Mouse (Mus musculus) cerebellum, adult 2 months (tissue): ENCODE measurements around the gene Guk1. TPM values are rescaled to one million over a fixed set of nuclear protein-coding genes. Genes with fewer than 3 reads are reported as not detected.

Source experiments
- DNase-seq, 2 experiments: peaks; one replicate each; pipeline ENCODE4 v3.0.0; 2021
- H3K27ac ChIP-seq: fragments of 200-500 bp; 2 replicates; pipeline ENCODE4 v1.5.1; 2012; ENCODE audit warnings: low read length, control low read depth, inconsistent platforms; ENCODE audit not compliant: insufficient read depth
- H3K27me3 ChIP-seq: fragments of 200-500 bp; 2 replicates; pipeline ENCODE4 v1.6.1; 2012; ENCODE audit warnings: inconsistent platforms, mild to moderate bottlenecking, low read length, moderate library complexity; ENCODE audit not compliant: control insufficient read depth, insufficient read depth
- H3K4me1 ChIP-seq: fragments of 200-500 bp; 2 replicates; pipeline ENCODE4 v1.6.1; 2011; ENCODE audit warnings: low read length; ENCODE audit not compliant: control insufficient read depth, insufficient read depth
- H3K4me3 ChIP-seq: fragments of 200-500 bp; replicated peaks from 2 replicates; pipeline ENCODE3; 2011; ENCODE audit warnings: mild to moderate bottlenecking, low read depth, low read length, control low read depth; ENCODE audit not compliant: insufficient read depth
- CTCF ChIP-seq: fragments of 200-500 bp; IDR thresholded peaks from 2 replicates; pipeline ENCODE4 v1.5.1; 2011; ENCODE audit warnings: low read depth, mild to moderate bottlenecking, control low read depth, low read length, moderate library complexity, borderline replicate concordance; ENCODE audit not compliant: insufficient read depth
- POLR2A ChIP-seq: fragments of 200-500 bp; IDR thresholded peaks from 2 replicates; pipeline ENCODE4 v1.6.1; 2011; ENCODE audit warnings: low read length, control low read depth, borderline replicate concordance; ENCODE audit not compliant: insufficient read depth
- WGBS: fragments of 180-500 bp; shearing (Covaris S2); methylation state at CpG from one replicate; pipeline ENCODE4 v1.1.7; 2018; 5-methylcytosine and 5-hydroxymethylcytosine counted together
- polyA plus RNA-seq: library from polyadenylated mRNA; depleted of rRNA; stranded (reverse); fragments of >200 nt; gene quantifications from 2 replicates; pipeline ENCODE4 v1.2.3, GENCODE M21; 2012

Guk1 gene
- polyA plus RNA-seq, 1 experiment, result 235 TPM

DNA sequence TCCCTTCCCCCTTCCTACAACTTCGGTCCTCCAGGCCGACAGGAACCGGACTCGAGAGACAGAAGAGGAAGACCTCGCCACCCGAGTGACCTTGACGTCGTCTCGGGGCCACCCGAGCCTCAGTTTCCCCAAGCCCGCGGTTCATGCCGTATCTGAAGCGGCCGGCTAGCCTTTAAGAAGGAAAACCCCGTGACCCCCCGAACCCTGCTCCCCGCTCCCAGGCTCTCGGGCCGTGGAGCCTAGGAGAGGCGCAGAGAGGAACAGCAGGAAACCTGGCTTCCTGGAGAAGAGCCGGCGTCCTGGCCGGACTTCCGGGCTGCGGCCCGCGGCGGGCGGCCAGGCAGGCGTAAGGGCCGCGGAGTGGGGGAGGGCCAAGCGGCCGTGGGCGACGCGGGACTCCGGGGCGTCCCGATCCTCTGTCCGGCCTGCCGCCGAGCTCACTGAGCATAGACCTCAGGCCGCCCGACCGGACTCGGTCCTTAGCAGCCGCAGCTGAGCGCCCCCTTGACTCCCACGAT lies 35.7 kb upstream of the Guk1 start:
- under 1% methylated on average over 51 of the region's 51 CpGs for WGBS
- Histone ChIP-seq H3K4me3 (peak overlapping the region; percentile 75), H3K27ac (peak overlapping the region; percentile 88), H3K4me1 (peaks cover 13% of the 10 kb centered on the region), H3K27me3 (no peaks in the 10 kb centered on the region)
- DNase-seq, result no peak
- TF ChIP-seq CTCF, result no peak
- no peak for TF ChIP-seq POLR2A

DNA sequence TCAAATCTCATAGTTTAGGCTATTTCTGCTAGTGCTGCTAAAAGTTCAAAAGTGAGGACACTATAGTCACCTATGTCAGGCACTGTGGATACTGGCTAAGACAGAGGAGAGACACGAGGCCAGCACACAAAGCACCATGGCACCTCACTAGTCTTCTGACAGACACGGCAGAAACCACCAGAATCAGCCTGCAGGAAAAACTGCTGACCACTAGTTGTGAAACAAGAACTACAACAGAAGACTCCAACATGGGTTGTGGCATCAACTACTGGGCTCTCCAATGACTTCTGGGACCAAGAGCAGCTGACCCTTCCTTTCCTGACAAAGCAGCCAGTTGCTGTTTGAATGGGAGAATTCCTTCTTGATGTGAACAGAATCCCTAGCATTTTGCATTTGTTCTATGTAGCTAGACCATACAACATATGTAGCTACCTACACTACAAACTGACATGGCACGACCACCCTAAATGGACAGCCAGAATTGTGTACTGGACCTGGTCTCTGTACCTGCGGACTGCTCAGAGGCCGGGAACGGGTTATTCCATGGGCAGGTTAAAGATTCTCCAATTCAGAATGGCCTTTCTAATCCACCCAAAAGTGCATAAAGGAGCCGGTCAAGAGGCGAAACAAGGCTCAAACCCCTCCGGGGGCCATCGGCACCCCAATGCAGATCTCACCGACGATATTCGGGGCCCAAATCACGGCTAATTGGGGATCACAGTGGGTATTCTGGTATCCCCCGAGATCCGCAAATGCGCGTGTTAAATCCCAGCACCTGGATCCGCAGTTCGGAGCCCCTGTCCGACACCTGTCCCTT lies 35.0 kb upstream of the Guk1 start:
- 1% methylated on average over 21 of the region's 21 CpGs for WGBS
- H3K4me1 ChIP-seq, result peaks cover 13% of the 10 kb centered on the region
- TF ChIP-seq CTCF, result no peak
- no peak for TF ChIP-seq POLR2A
- no peaks in the 10 kb centered on the region for H3K27me3 ChIP-seq
- H3K27ac ChIP-seq, result peak overlapping the region; percentile 88
- no peak for DNase-seq
- peak overlapping the region; percentile 75 for H3K4me3 ChIP-seq

DNA sequence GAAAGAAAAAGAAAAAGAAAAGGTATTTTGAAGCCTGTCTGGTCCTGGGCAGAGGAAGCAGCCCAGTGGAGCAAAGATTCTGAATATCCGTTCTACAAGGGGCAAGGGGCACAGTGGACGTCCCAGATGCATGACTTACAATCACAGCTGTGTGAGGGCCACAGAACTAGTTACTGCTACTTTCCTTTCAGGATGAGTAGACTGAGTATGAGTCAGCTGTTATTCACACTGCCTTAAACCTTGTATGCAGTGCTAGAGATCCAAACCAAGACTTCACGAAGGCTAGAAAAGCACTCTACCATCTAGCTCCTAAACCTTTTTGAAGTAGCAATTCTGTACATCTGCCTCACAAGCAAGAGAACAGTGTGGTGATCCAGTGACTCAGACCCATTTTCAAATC lies 34.2 kb upstream of the Guk1 start:
- no peak for DNase-seq
- TF ChIP-seq CTCF (no peak), POLR2A (no peak)
- WGBS, result 38% methylated on average over 3 of the region's 3 CpGs
- peak overlapping the region; percentile 75 for H3K4me3 ChIP-seq
- no peaks in the 10 kb centered on the region for H3K27me3 ChIP-seq
- peaks cover 13% of the 10 kb centered on the region for H3K4me1 ChIP-seq
- H3K27ac ChIP-seq, result no peak overlapping the region

DNA sequence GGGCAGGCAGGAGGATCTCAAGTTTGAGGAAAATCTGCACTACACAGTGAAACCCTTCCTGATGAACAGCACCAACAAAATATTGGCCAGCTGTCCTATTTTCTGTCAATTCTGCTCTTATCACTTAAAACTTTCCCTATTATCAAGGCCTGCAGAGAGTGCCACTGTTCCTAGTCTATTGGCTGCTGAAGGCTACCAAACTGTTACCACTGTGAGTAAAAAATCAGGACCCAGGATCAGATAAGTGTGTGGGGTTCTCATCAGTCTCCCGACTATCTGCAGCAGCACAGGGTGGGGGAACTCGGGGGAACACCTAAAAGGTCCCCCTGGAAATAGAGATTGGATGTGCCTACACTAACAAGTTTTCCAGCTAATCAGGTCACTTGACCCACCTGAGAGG lies 33.2 kb upstream of the Guk1 start:
- DNase-seq, result no peak
- H3K4me1 ChIP-seq, result peaks cover 13% of the 10 kb centered on the region
- no peak for TF ChIP-seq POLR2A
- TF ChIP-seq CTCF, result no peak
- no peaks in the 10 kb centered on the region for H3K27me3 ChIP-seq
- H3K4me3 ChIP-seq, result no peak overlapping the region
- H3K27ac ChIP-seq, result no peak overlapping the region
- 44% methylated on average over 2 of the region's 2 CpGs for whole genome bisulfite sequencing

DNA sequence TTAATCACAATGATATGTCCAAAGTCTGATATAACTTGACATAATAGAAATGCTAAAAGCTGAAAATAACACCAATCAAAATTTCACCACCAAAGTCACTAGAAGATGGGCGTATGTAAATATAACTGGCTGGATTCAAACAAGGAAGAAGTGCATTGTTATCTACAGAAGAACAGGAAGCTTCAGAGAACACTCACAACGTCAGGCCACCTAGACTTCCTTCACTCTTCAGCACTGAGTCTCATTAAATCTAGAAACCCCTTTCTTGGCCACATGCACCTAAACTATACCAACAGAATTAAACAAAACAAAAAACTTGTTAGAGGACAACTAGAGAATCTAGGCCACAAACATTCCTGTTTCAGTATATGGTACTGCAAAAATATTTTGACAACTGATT lies 32.5 kb upstream of the Guk1 start:
- peaks cover 13% of the 10 kb centered on the region for H3K4me1 ChIP-seq
- TF ChIP-seq CTCF, result no peak
- no peak for TF ChIP-seq POLR2A
- H3K27me3 ChIP-seq, result no peaks in the 10 kb centered on the region
- no peak for DNase-seq
- WGBS, result 43% methylated on average over 2 of the region's 2 CpGs
- no peak overlapping the region for H3K4me3 ChIP-seq
- no peak overlapping the region for H3K27ac ChIP-seq

DNA sequence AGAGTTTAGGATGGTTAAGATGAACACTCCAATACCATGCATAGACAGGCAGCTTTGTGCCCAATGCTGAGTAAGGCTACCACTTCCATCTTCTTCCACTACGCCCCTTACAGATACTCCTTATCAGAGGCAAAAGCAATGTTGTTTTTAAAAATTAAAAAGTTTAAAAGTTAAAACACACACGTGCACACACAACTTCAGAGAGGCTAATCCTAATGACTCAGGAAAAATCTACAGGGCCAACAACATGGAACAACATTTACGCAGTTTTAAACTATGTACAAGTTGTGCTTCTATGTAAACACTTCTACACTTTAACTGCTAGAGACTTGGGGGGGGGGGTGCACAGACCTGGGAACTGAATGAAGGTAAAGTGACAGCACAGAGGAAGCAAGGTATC lies 32.0 kb upstream of the Guk1 start:
- WGBS, result 93% methylated on average over 3 of the region's 3 CpGs

DNA sequence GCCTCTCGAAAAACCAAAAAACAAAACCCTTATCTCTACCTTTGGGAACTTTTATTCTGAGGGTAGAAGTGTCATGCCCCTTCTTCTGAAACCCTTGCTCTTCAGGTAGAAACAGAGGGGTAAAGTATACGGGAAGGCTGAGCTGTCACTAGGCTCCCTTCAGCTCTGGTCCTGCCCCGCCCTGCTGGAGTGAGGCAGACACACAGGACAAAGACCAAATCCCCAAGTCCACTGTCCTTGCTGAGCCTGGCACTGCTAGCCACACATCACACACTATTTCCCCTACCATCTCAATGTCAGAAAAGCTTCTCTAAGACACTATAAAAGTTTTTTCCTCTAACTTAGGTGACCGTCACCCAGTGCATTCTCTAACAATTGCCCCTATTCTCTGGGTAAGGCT lies 30.3 kb upstream of the Guk1 start:
- TF ChIP-seq CTCF (no peak), POLR2A (no peak)
- Histone ChIP-seq H3K4me1 (peaks cover 7% of the 10 kb centered on the region), H3K27ac (no peak overlapping the region), H3K4me3 (no peak overlapping the region), H3K27me3 (no peaks in the 10 kb centered on the region)
- DNase-seq, result no peak
- 73% methylated on average over 4 of the region's 4 CpGs for WGBS

More for the DNA sequence above, 32.0 kb upstream of the Guk1 start:
- H3K4me3 ChIP-seq, result no peak overlapping the region
- peaks cover 13% of the 10 kb centered on the region for H3K4me1 ChIP-seq
- DNase-seq, result no peak
- no peak overlapping the region for H3K27ac ChIP-seq
- no peaks in the 10 kb centered on the region for H3K27me3 ChIP-seq
- TF ChIP-seq CTCF (no peak), POLR2A (no peak)

DNA sequence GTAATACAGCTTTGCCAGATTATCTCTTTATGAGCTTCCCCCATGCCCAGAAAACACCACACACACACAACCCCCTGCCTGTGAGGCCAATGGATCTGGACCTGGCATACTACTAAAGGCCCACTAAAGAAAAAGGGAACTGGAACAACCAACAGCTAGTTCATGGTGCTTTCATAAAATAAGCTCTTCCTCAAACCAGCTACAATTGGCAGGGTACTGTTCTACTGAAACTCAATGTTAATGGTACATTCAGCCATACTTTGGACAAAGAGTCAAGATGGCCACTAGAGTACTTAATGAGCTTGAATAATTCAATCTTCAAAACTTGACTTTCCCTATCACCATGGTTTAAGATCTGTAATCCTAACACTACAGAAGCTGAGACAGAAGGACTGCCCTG lies 29.6 kb upstream of the Guk1 start:
- Histone ChIP-seq H3K27ac (no peak overlapping the region), H3K4me1 (peaks cover 7% of the 10 kb centered on the region), H3K4me3 (no peak overlapping the region), H3K27me3 (no peaks in the 10 kb centered on the region)
- no peak for DNase-seq
- TF ChIP-seq POLR2A, result no peak
- no peak for TF ChIP-seq CTCF
